Mouse (Mus musculus): ENCODE measurements at regions not wholly inside any gene's neighbourhood (a gene's known extent, or its start where the extent isn't known, plus 50 kb on each side); places are given as distances from the start of the nearest gene placed in this dataset.

DNA sequence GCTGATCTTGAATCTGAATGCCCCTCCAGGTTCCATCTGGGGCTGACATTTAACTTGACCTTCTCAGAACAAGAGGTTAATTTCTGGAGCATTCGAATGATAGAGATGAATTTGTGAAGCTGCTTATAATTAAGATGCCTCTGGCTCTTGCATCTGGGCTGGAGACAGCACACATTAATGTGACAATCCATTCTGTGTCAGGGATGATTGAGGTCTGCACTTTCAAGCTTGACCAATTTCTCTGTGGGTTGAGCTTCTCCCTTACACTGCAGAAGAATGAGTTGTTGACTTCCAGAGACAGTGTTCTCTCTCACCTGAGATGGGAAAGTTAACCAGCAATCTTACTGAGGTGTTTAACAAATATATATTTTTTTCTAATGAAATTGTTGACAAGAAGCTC, 541.8 kb downstream of the Edem1 start:
- Histone ChIP-seq H3K27me3 (ENCODE audit: control insufficient read depth, insufficient read depth, low read length) (no peaks in the 10 kb centered on the region), H3K4me3 (no peak overlapping the region), H3K79me2 (replicated peaks; ENCODE audit: control insufficient read depth, insufficient read depth, low read length) (no peaks in the 10 kb centered on the region), H3K36me3 (ENCODE audit: control insufficient read depth, insufficient read depth, low read length) (no peaks in the 10 kb centered on the region), H3K27ac (no peak overlapping the region), H3K4me1 (ENCODE audit: control insufficient read depth, insufficient read depth, low read length) (no peaks in the 10 kb centered on the region), H3K9ac (ENCODE audit: low read depth, low read length) (no peak overlapping the region)
- intact Hi-C loops (cut with DNase I) = no loop called here
- 43% methylated on average over 1 of the region's 1 CpGs for WGBS
- TF ChIP-seq CTCF (IDR thresholded peaks at IDR 0.05) (no peak), POLR2A (IDR thresholded peaks at IDR 0.05; ENCODE audit: insufficient read depth, low read depth, low read length) (no peak), EP300 (IDR thresholded peaks at IDR 0.05; ENCODE audit: insufficient read depth, low read depth, low read length) (no peak)
- no peak for DNase-seq

DNA sequence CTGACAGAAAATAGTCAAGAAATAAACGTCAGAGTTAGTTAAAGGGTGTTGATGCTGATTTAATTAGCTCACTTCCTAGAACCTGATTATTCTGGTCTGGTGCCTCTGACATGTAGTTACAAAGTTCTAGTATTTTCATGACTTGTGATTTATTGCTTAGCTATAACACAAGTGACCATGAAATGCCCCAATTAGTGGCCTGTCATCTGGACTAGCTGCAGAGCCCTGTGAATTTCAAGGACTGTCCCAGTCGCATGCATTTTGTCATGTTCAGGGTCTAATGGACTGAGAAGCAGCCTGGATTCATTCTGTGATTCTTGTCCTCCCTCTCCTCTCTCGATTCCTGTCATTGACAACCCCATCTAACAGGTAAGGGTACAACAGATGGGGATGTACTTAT, 543.5 kb downstream of the Edem1 start:
- Histone ChIP-seq H3K4me1 (ENCODE audit: control insufficient read depth, insufficient read depth, low read length) (no peaks in the 10 kb centered on the region), H3K27ac (no peak overlapping the region), H3K79me2 (replicated peaks; ENCODE audit: control insufficient read depth, insufficient read depth, low read length) (no peaks in the 10 kb centered on the region), H3K9ac (ENCODE audit: low read depth, low read length) (no peak overlapping the region), H3K36me3 (ENCODE audit: control insufficient read depth, insufficient read depth, low read length) (no peaks in the 10 kb centered on the region), H3K27me3 (ENCODE audit: control insufficient read depth, insufficient read depth, low read length) (no peaks in the 10 kb centered on the region), H3K4me3 (no peak overlapping the region)
- DNase-seq = no peak
- TF ChIP-seq CTCF (IDR thresholded peaks at IDR 0.05) (no peak), EP300 (IDR thresholded peaks at IDR 0.05; ENCODE audit: insufficient read depth, low read depth, low read length) (no peak), POLR2A (IDR thresholded peaks at IDR 0.05; ENCODE audit: insufficient read depth, low read depth, low read length) (no peak)
- intact Hi-C loops (cut with DNase I) = no loop called here
- WGBS = 47% methylated on average over 3 of the region's 3 CpGs

DNA sequence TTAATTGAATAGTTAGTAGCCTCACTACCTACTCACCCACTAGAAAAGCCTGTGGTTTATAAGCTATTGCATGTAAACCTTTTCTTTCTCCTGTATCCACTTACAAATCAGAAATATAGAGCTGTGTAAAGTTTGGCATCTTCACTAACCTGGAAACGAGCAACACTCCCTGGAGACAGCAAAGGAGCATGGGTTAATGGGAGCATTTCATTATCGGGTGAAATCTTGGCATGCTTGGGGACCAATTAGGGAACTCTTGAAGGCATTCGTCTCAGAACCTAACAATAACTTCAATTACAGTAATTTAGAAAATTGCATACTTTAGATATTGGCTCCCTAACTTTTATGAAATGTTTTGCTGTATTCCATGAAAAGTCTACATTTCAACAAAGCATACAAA, 558.8 kb downstream of the Edem1 start:
- no peaks in the 10 kb centered on the region for H3K36me3 ChIP-seq (ENCODE audit: control insufficient read depth, insufficient read depth, low read length)
- no peaks in the 10 kb centered on the region for H3K4me1 ChIP-seq (ENCODE audit: control insufficient read depth, insufficient read depth, low read length)
- 53% methylated on average over 3 of the region's 3 CpGs for WGBS
- H3K79me2 ChIP-seq (replicated peaks; ENCODE audit: control insufficient read depth, insufficient read depth, low read length) = no peaks in the 10 kb centered on the region
- H3K27me3 ChIP-seq (ENCODE audit: control insufficient read depth, insufficient read depth, low read length) = no peaks in the 10 kb centered on the region
- DNase-seq = no peak
- no peak overlapping the region for H3K27ac ChIP-seq
- TF ChIP-seq CTCF (IDR thresholded peaks at IDR 0.05) = no peak
- TF ChIP-seq POLR2A (IDR thresholded peaks at IDR 0.05; ENCODE audit: insufficient read depth, low read depth, low read length) = no peak
- H3K9ac ChIP-seq (ENCODE audit: low read depth, low read length) = no peak overlapping the region
- intact Hi-C loops (cut with DNase I) = no loop called here
- no peak overlapping the region for H3K4me3 ChIP-seq

DNA sequence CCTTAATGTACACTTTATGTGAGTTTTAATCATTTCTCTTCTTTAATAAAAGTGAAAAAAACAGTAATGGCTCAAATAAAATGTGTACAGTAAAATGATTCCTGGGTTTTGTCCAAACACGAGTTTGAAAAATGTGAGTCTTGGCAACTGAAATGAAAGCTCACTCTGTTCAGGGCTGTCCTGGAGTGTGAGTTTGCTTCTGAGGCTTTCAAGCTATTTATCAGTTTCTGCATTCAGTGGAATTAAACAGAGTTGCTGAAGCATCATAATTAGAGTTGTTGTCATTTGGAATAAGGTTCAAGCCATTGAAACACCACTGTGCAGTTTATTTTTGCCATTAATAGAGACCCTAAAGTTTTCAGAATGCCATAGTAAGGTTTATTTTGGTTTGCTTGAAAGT, 561.3 kb downstream of the Edem1 start:
- intact Hi-C loops (cut with DNase I) = no loop called here
- TF ChIP-seq POLR2A (IDR thresholded peaks at IDR 0.05; ENCODE audit: insufficient read depth, low read depth, low read length) = no peak
- no peak for TF ChIP-seq CTCF (IDR thresholded peaks at IDR 0.05)
- TF ChIP-seq EP300 (IDR thresholded peaks at IDR 0.05; ENCODE audit: insufficient read depth, low read depth, low read length) = no peak
- Histone ChIP-seq H3K4me3 (no peak overlapping the region), H3K36me3 (ENCODE audit: control insufficient read depth, insufficient read depth, low read length) (no peaks in the 10 kb centered on the region), H3K79me2 (replicated peaks; ENCODE audit: control insufficient read depth, insufficient read depth, low read length) (no peaks in the 10 kb centered on the region), H3K27ac (no peak overlapping the region), H3K4me1 (ENCODE audit: control insufficient read depth, insufficient read depth, low read length) (no peaks in the 10 kb centered on the region), H3K27me3 (ENCODE audit: control insufficient read depth, insufficient read depth, low read length) (no peaks in the 10 kb centered on the region), H3K9ac (ENCODE audit: low read depth, low read length) (no peak overlapping the region)
- 35% methylated on average over 1 of the region's 1 CpGs for WGBS
- no peak for DNase-seq

DNA sequence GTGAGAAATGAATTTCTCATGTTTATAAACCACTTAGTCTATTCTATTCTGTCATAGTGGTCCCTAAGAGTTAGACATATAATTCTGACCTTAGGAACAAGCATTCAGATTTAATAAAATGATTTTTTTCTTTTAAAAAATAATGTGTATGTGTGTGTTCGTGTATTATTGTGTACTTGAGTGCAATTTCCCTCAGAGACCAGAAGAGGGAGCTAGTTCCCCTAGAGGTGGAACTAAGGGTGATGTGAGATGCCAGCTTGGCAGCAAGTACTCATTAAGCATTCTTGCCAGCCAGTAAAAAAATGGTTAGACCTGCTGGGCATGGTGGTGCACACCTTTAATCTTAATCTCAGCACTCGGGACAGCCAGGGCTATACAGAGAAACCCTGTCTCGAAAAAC, 570.2 kb downstream of the Edem1 start:
- Histone ChIP-seq H3K4me1 (ENCODE audit: control insufficient read depth, insufficient read depth, low read length) (no peaks in the 10 kb centered on the region), H3K36me3 (ENCODE audit: control insufficient read depth, insufficient read depth, low read length) (no peaks in the 10 kb centered on the region), H3K4me3 (no peak overlapping the region), H3K27me3 (ENCODE audit: control insufficient read depth, insufficient read depth, low read length) (no peaks in the 10 kb centered on the region), H3K9ac (ENCODE audit: low read depth, low read length) (no peak overlapping the region), H3K79me2 (replicated peaks; ENCODE audit: control insufficient read depth, insufficient read depth, low read length) (no peaks in the 10 kb centered on the region), H3K27ac (no peak overlapping the region)
- intact Hi-C loops (cut with DNase I) = no loop called here
- TF ChIP-seq CTCF (IDR thresholded peaks at IDR 0.05) = peak; percentile 17; the same call in 1 of the 2 replicates
- TF ChIP-seq EP300 (IDR thresholded peaks at IDR 0.05; ENCODE audit: insufficient read depth, low read depth, low read length) = no peak
- TF ChIP-seq POLR2A (IDR thresholded peaks at IDR 0.05; ENCODE audit: insufficient read depth, low read depth, low read length) = no peak
- DNase-seq = no peak
- 70% methylated on average over 3 of the region's 3 CpGs for WGBS

DNA sequence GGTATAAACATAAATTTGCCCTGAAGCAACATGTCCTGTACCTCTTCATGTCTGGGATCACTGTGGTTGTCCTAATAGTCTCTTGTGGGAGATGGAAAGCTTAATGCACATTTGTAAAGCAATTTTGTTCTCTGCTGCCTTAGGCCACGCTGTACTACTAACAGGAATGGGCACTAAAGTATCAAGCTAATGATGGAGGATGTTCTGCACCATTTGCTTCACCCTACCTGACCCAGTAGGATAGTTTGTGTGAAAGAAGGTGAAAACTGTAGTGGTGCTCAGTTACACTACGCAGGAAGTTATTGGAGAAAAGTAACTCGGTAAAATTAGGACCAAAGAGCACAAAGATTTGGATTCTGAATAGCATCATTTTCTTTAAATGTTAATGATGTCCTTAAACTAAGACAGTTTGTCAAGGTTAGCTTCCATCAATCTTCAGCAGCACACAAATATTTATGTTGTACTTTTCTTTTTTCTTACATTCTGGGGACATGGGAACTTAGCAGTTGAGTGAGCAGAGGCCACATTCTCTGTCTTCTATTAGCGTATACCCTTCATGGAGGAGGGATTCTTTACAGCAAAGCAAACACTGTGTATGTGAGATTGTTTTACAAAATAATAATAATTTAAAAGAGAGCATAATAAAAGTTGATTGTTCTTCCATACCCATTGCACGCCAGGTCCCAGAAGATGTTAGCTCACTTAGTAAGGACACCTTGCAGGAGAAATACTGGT, 591.2 kb downstream of the Edem1 start:
- no peaks in the 10 kb centered on the region for H3K79me2 ChIP-seq (replicated peaks; ENCODE audit: control insufficient read depth, insufficient read depth, low read length)
- H3K27me3 ChIP-seq (ENCODE audit: control insufficient read depth, insufficient read depth, low read length) = no peaks in the 10 kb centered on the region
- no peaks in the 10 kb centered on the region for H3K36me3 ChIP-seq (ENCODE audit: control insufficient read depth, insufficient read depth, low read length)
- WGBS = 77% methylated on average over 5 of the region's 5 CpGs
- no peak overlapping the region for H3K4me3 ChIP-seq
- intact Hi-C loops (cut with DNase I) = no loop called here
- H3K4me1 ChIP-seq (ENCODE audit: control insufficient read depth, insufficient read depth, low read length) = no peaks in the 10 kb centered on the region
- no peak overlapping the region for H3K27ac ChIP-seq
- TF ChIP-seq CTCF (IDR thresholded peaks at IDR 0.05) (no peak), POLR2A (IDR thresholded peaks at IDR 0.05; ENCODE audit: insufficient read depth, low read depth, low read length) (no peak), EP300 (IDR thresholded peaks at IDR 0.05; ENCODE audit: insufficient read depth, low read depth, low read length) (no peak)
- H3K9ac ChIP-seq (ENCODE audit: low read depth, low read length) = no peak overlapping the region
- no peak for DNase-seq

Measured in heart, adult 2 months (tissue).